Mouse (Mus musculus): ENCODE measurements at regions not wholly inside any gene's neighbourhood (a gene's known extent, or its start where the extent isn't known, plus 50 kb on each side); places are given as distances from the start of the nearest gene placed in this dataset.

- TF ChIP-seq CTCF (IDR thresholded peaks at IDR 0.05; ENCODE audit: borderline replicate concordance, control insufficient read depth, extremely low read depth, insufficient read depth, low read length, poor library complexity) (no peak), POLR2A (IDR thresholded peaks at IDR 0.05; ENCODE audit: control insufficient read depth, extremely low read depth, insufficient read depth, low read length, poor library complexity) (no peak)
- no peaks in the 10 kb centered on the region for H3K27me3 ChIP-seq (ENCODE audit: control insufficient read depth, insufficient read depth, low read length)
- no peak for DNase-seq
- 60% methylated on average over 3 of the region's 3 CpGs for WGBS
- no peak overlapping the region for H3K4me3 ChIP-seq (ENCODE audit: control insufficient read depth, insufficient read depth, low read length)
- H3K36me3 ChIP-seq (ENCODE audit: control insufficient read depth, insufficient read depth, low read length) = no peaks in the 10 kb centered on the region
- no peaks in the 10 kb centered on the region for H3K4me1 ChIP-seq (replicated peaks; ENCODE audit: control insufficient read depth, insufficient read depth, low read length)
- no peak overlapping the region for H3K27ac ChIP-seq (ENCODE audit: control insufficient read depth, insufficient read depth, low read length)
Observed at GRCm38 (mm10) chr13:99679934-99680333, 163.6 kb upstream of the Map1b start.

- no peaks in the 10 kb centered on the region for H3K4me1 ChIP-seq (replicated peaks; ENCODE audit: control insufficient read depth, insufficient read depth, low read length)
- DNase-seq = no peak
- no peaks in the 10 kb centered on the region for H3K27me3 ChIP-seq (ENCODE audit: control insufficient read depth, insufficient read depth, low read length)
- 44% methylated on average over 2 of the region's 2 CpGs for WGBS
- H3K4me3 ChIP-seq (ENCODE audit: control insufficient read depth, insufficient read depth, low read length) = no peak overlapping the region
- no peak overlapping the region for H3K27ac ChIP-seq (ENCODE audit: control insufficient read depth, insufficient read depth, low read length)
- TF ChIP-seq CTCF (IDR thresholded peaks at IDR 0.05; ENCODE audit: borderline replicate concordance, control insufficient read depth, extremely low read depth, insufficient read depth, low read length, poor library complexity) (no peak), POLR2A (IDR thresholded peaks at IDR 0.05; ENCODE audit: control insufficient read depth, extremely low read depth, insufficient read depth, low read length, poor library complexity) (no peak)
- H3K36me3 ChIP-seq (ENCODE audit: control insufficient read depth, insufficient read depth, low read length) = no peaks in the 10 kb centered on the region
Observed at GRCm38 (mm10) chr13:99679430-99679829, 163.1 kb upstream of the Map1b start.

GRCm38 (mm10) chr13:99676393-99676792 is 160.1 kb upstream of the Map1b start:
- H3K4me3 ChIP-seq (ENCODE audit: control insufficient read depth, insufficient read depth, low read length) = no peak overlapping the region
- no peaks in the 10 kb centered on the region for H3K4me1 ChIP-seq (replicated peaks; ENCODE audit: control insufficient read depth, insufficient read depth, low read length)
- TF ChIP-seq CTCF (IDR thresholded peaks at IDR 0.05; ENCODE audit: borderline replicate concordance, control insufficient read depth, extremely low read depth, insufficient read depth, low read length, poor library complexity) (no peak), POLR2A (IDR thresholded peaks at IDR 0.05; ENCODE audit: control insufficient read depth, extremely low read depth, insufficient read depth, low read length, poor library complexity) (no peak)
- DNase-seq = no peak
- 38% methylated on average over 1 of the region's 1 CpGs for WGBS
- no peak overlapping the region for H3K27ac ChIP-seq (ENCODE audit: control insufficient read depth, insufficient read depth, low read length)
- no peaks in the 10 kb centered on the region for H3K36me3 ChIP-seq (ENCODE audit: control insufficient read depth, insufficient read depth, low read length)
- no peaks in the 10 kb centered on the region for H3K27me3 ChIP-seq (ENCODE audit: control insufficient read depth, insufficient read depth, low read length)

- DNase-seq = no peak
- no peak overlapping the region for H3K4me3 ChIP-seq (ENCODE audit: control insufficient read depth, insufficient read depth, low read length)
- no peak overlapping the region for H3K27ac ChIP-seq (ENCODE audit: control insufficient read depth, insufficient read depth, low read length)
- TF ChIP-seq CTCF (IDR thresholded peaks at IDR 0.05; ENCODE audit: borderline replicate concordance, control insufficient read depth, extremely low read depth, insufficient read depth, low read length, poor library complexity) (no peak), POLR2A (IDR thresholded peaks at IDR 0.05; ENCODE audit: control insufficient read depth, extremely low read depth, insufficient read depth, low read length, poor library complexity) (no peak)
- H3K27me3 ChIP-seq (ENCODE audit: control insufficient read depth, insufficient read depth, low read length) = no peaks in the 10 kb centered on the region
- 78% methylated on average over 5 of the region's 5 CpGs for WGBS
- H3K4me1 ChIP-seq (replicated peaks; ENCODE audit: control insufficient read depth, insufficient read depth, low read length) = no peaks in the 10 kb centered on the region
- H3K36me3 ChIP-seq (ENCODE audit: control insufficient read depth, insufficient read depth, low read length) = no peaks in the 10 kb centered on the region
Observed at GRCm38 (mm10) chr13:99675951-99676350, 159.6 kb upstream of the Map1b start.

- Histone ChIP-seq H3K36me3 (ENCODE audit: control insufficient read depth, insufficient read depth, low read length) (no peaks in the 10 kb centered on the region), H3K27ac (ENCODE audit: control insufficient read depth, insufficient read depth, low read length) (no peak overlapping the region), H3K4me1 (replicated peaks; ENCODE audit: control insufficient read depth, insufficient read depth, low read length) (no peaks in the 10 kb centered on the region), H3K4me3 (ENCODE audit: control insufficient read depth, insufficient read depth, low read length) (no peak overlapping the region), H3K27me3 (ENCODE audit: control insufficient read depth, insufficient read depth, low read length) (no peaks in the 10 kb centered on the region)
- no peak for DNase-seq
- 68% methylated on average over 1 of the region's 1 CpGs for WGBS
- TF ChIP-seq CTCF (IDR thresholded peaks at IDR 0.05; ENCODE audit: borderline replicate concordance, control insufficient read depth, extremely low read depth, insufficient read depth, low read length, poor library complexity) = no peak
- no peak for TF ChIP-seq POLR2A (IDR thresholded peaks at IDR 0.05; ENCODE audit: control insufficient read depth, extremely low read depth, insufficient read depth, low read length, poor library complexity)
Observed at GRCm38 (mm10) chr13:99672714-99673113, 156.4 kb upstream of the Map1b start.

GRCm38 (mm10) chr13:99671747-99672146 is 155.4 kb upstream of the Map1b start:
- no peaks in the 10 kb centered on the region for H3K27me3 ChIP-seq (ENCODE audit: control insufficient read depth, insufficient read depth, low read length)
- DNase-seq = no peak
- H3K4me1 ChIP-seq (replicated peaks; ENCODE audit: control insufficient read depth, insufficient read depth, low read length) = no peaks in the 10 kb centered on the region
- H3K4me3 ChIP-seq (ENCODE audit: control insufficient read depth, insufficient read depth, low read length) = no peak overlapping the region
- H3K27ac ChIP-seq (ENCODE audit: control insufficient read depth, insufficient read depth, low read length) = no peak overlapping the region
- no peaks in the 10 kb centered on the region for H3K36me3 ChIP-seq (ENCODE audit: control insufficient read depth, insufficient read depth, low read length)
- TF ChIP-seq CTCF (IDR thresholded peaks at IDR 0.05; ENCODE audit: borderline replicate concordance, control insufficient read depth, extremely low read depth, insufficient read depth, low read length, poor library complexity) = no peak
- TF ChIP-seq POLR2A (IDR thresholded peaks at IDR 0.05; ENCODE audit: control insufficient read depth, extremely low read depth, insufficient read depth, low read length, poor library complexity) = no peak
- WGBS = 90% methylated on average over 10 of the region's 10 CpGs

- WGBS = 85% methylated on average over 8 of the region's 8 CpGs
- Histone ChIP-seq H3K4me1 (replicated peaks; ENCODE audit: control insufficient read depth, insufficient read depth, low read length) (no peaks in the 10 kb centered on the region), H3K27me3 (ENCODE audit: control insufficient read depth, insufficient read depth, low read length) (no peaks in the 10 kb centered on the region), H3K27ac (ENCODE audit: control insufficient read depth, insufficient read depth, low read length) (no peak overlapping the region), H3K4me3 (ENCODE audit: control insufficient read depth, insufficient read depth, low read length) (no peak overlapping the region), H3K36me3 (ENCODE audit: control insufficient read depth, insufficient read depth, low read length) (no peaks in the 10 kb centered on the region)
- DNase-seq = no peak
- TF ChIP-seq CTCF (IDR thresholded peaks at IDR 0.05; ENCODE audit: borderline replicate concordance, control insufficient read depth, extremely low read depth, insufficient read depth, low read length, poor library complexity) (no peak), POLR2A (IDR thresholded peaks at IDR 0.05; ENCODE audit: control insufficient read depth, extremely low read depth, insufficient read depth, low read length, poor library complexity) (no peak)
Observed at GRCm38 (mm10) chr13:99669987-99670534, 153.7 kb upstream of the Map1b start.

All from thymus, adult 2 months (tissue).